Mouse (Mus musculus): ENCODE data around the gene Dpf3. TPM values are rescaled to one million over a fixed set of nuclear protein-coding genes. Genes with fewer than 3 reads are reported as not detected.

Dpf3 gene
- polyA plus RNA-seq, 1 experiment = 0.52 TPM

DNA sequence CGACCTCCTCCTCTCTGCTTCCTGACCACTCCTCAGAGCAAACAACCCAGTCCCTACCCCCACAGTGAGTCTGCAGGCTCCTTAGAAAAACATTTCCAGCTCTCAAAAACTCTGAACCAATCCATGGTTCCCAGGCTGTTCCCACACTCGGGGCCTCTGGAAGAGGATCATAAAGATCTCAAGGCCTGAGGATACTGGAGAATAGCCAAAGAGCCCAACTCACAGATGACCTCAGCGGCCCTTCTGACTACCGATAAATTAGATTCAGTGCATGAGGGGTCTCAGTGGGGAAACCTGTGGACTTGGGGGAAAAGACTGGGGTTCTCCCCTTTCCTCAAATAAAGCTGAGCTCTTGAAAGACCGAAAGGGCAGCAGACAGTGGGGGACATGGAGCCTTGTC, 277.2 kb downstream of the Dpf3 start:
- Histone ChIP-seq H3ac (ENCODE audit: control insufficient read depth, insufficient read length) (no peak overlapping the region), H3K4me2 (ENCODE audit: low read depth) (no peak overlapping the region), H3K36me3 (ENCODE audit: control insufficient read depth, insufficient read depth) (no peaks in the 10 kb centered on the region), H3K4me3 (no peak overlapping the region), H3K79me2 (ENCODE audit: control insufficient read depth, insufficient read depth) (no peaks in the 10 kb centered on the region), H3K27me3 (ENCODE audit: control insufficient read depth, insufficient read depth, insufficient read length) (no peaks in the 10 kb centered on the region)
- TF ChIP-seq E2F4 (IDR thresholded peaks at IDR 0.05; ENCODE audit: insufficient read depth) (no peak), CEBPB (IDR thresholded peaks at IDR 0.05; ENCODE audit: insufficient read depth, poor library complexity, severe bottlenecking) (no peak), MAX (IDR thresholded peaks at IDR 0.05; ENCODE audit: low read depth) (no peak), SRF (IDR thresholded peaks at IDR 0.05; ENCODE audit: control insufficient read depth, insufficient read length, low read depth) (no peak), TCF3 (IDR thresholded peaks at IDR 0.05; ENCODE audit: insufficient read length, low read depth) (no peak), TCF12 (IDR thresholded peaks at IDR 0.05; ENCODE audit: insufficient read depth, poor library complexity, severe bottlenecking) (no peak), POLR2A (IDR thresholded peaks at IDR 0.05; ENCODE audit: insufficient read length, low read depth) (no peak), MYOD1 (IDR thresholded peaks at IDR 0.05; ENCODE audit: control insufficient read depth in 1 of 3, insufficient read length in 2 of 3, low read depth in 2 of 3) (no peak), REST (IDR thresholded peaks at IDR 0.05; ENCODE audit: insufficient read depth, insufficient read length) (no peak), POLR2AphosphoS2 (IDR thresholded peaks at IDR 0.05; ENCODE audit: insufficient read length, low read depth) (no peak), MYOG (IDR thresholded peaks at IDR 0.05; ENCODE audit: control insufficient read depth in 1 of 3, insufficient read depth in 1 of 3, insufficient read length in 2 of 3, low read depth in 2 of 3) (no peak), USF1 (IDR thresholded peaks at IDR 0.05; ENCODE audit: low read depth) (no peak)

DNA sequence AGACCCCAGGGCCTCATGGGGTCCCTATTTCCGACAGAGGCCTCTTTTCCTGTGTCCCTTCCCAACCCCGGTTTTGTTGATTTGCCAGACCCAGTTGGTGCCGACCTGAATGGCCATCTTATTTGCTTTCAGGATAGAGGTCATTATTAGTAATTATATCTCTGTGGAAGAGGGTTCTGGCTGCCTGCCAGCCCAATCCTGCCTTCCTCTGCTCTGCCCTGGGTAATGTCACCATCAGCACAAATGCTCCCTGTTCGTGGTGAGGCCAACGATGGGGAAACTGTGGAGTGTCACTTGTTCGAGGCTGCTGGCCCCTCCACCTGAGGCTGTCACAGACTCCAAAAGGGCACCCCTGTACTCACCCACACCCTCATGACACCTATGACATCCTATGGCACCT, 278.1 kb downstream of the Dpf3 start:
- Histone ChIP-seq H3K27me3 (ENCODE audit: control insufficient read depth, insufficient read depth, insufficient read length) (no peaks in the 10 kb centered on the region), H3K4me2 (ENCODE audit: low read depth) (no peak overlapping the region), H3K79me2 (ENCODE audit: control insufficient read depth, insufficient read depth) (no peaks in the 10 kb centered on the region), H3ac (ENCODE audit: control insufficient read depth, insufficient read length) (no peak overlapping the region), H3K36me3 (ENCODE audit: control insufficient read depth, insufficient read depth) (no peaks in the 10 kb centered on the region), H3K4me3 (no peak overlapping the region)
- TF ChIP-seq REST (IDR thresholded peaks at IDR 0.05; ENCODE audit: insufficient read depth, insufficient read length) = no peak
- no peak for TF ChIP-seq USF1 (IDR thresholded peaks at IDR 0.05; ENCODE audit: low read depth)
- no peak for TF ChIP-seq MAX (IDR thresholded peaks at IDR 0.05; ENCODE audit: low read depth)
- no peak for TF ChIP-seq POLR2A (IDR thresholded peaks at IDR 0.05; ENCODE audit: insufficient read length, low read depth)
- no peak for TF ChIP-seq E2F4 (IDR thresholded peaks at IDR 0.05; ENCODE audit: insufficient read depth)
- TF ChIP-seq MYOD1 (IDR thresholded peaks at IDR 0.05; ENCODE audit: control insufficient read depth in 1 of 3, insufficient read length in 2 of 3, low read depth in 2 of 3) = no peak
- TF ChIP-seq POLR2AphosphoS2 (IDR thresholded peaks at IDR 0.05; ENCODE audit: insufficient read length, low read depth) = no peak
- no peak for TF ChIP-seq CEBPB (IDR thresholded peaks at IDR 0.05; ENCODE audit: insufficient read depth, poor library complexity, severe bottlenecking)
- TF ChIP-seq TCF3 (IDR thresholded peaks at IDR 0.05; ENCODE audit: insufficient read length, low read depth) = no peak
- TF ChIP-seq SRF (IDR thresholded peaks at IDR 0.05; ENCODE audit: control insufficient read depth, insufficient read length, low read depth) = no peak
- no peak for TF ChIP-seq MYOG (IDR thresholded peaks at IDR 0.05; ENCODE audit: control insufficient read depth in 1 of 3, insufficient read depth in 1 of 3, insufficient read length in 2 of 3, low read depth in 2 of 3)
- no peak for TF ChIP-seq TCF12 (IDR thresholded peaks at IDR 0.05; ENCODE audit: insufficient read depth, poor library complexity, severe bottlenecking)

DNA sequence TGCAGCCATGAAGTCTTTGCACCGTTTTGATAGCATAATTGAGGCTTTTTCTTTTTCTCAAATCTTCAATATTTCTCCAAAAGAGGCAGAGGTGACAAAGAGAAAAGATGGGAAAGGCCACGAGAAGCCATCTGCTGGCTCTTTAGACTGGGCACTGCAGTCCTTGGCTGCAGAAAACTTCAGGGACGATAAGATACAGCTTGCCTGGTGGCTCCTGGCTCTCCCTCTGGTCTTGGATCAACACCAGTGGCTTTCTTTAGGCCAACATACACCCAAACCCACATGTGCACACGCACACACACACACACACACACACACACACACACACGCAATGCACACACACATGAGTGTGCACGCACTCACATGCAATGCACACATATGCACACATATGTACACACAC, 278.7 kb downstream of the Dpf3 start:
- Histone ChIP-seq H3K4me2 (ENCODE audit: low read depth) (no peak overlapping the region), H3K27me3 (ENCODE audit: control insufficient read depth, insufficient read depth, insufficient read length) (no peaks in the 10 kb centered on the region), H3K36me3 (ENCODE audit: control insufficient read depth, insufficient read depth) (no peaks in the 10 kb centered on the region), H3K4me3 (no peak overlapping the region), H3ac (ENCODE audit: control insufficient read depth, insufficient read length) (no peak overlapping the region), H3K79me2 (ENCODE audit: control insufficient read depth, insufficient read depth) (no peaks in the 10 kb centered on the region)
- TF ChIP-seq MAX (IDR thresholded peaks at IDR 0.05; ENCODE audit: low read depth) = no peak
- TF ChIP-seq MYOG (IDR thresholded peaks at IDR 0.05; ENCODE audit: control insufficient read depth in 1 of 3, insufficient read depth in 1 of 3, insufficient read length in 2 of 3, low read depth in 2 of 3) = no peak
- TF ChIP-seq POLR2AphosphoS2 (IDR thresholded peaks at IDR 0.05; ENCODE audit: insufficient read length, low read depth) = no peak
- no peak for TF ChIP-seq MYOD1 (IDR thresholded peaks at IDR 0.05; ENCODE audit: control insufficient read depth in 1 of 3, insufficient read length in 2 of 3, low read depth in 2 of 3)
- no peak for TF ChIP-seq E2F4 (IDR thresholded peaks at IDR 0.05; ENCODE audit: insufficient read depth)
- no peak for TF ChIP-seq CEBPB (IDR thresholded peaks at IDR 0.05; ENCODE audit: insufficient read depth, poor library complexity, severe bottlenecking)
- TF ChIP-seq REST (IDR thresholded peaks at IDR 0.05; ENCODE audit: insufficient read depth, insufficient read length) = no peak

DNA sequence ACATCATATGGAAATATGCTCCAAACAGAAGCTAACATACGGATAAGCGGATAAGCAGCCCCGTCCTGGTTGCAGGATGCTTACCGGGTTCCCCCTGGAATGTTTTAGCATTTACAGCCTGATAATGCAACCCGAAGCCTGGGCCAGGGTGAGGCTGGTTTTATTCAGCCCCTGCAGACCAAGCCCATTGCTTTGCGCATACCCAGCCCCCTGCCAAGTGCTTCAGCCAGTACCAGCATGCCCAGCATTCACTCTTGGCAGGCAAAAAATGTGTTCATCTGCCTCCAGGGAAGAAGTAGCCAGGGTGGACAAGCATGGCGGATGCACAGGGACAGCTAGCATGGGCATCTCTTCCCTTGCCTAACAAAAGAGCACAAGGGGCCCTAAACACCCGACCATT, 279.5 kb downstream of the Dpf3 start:
- H3K4me3 ChIP-seq = no peak overlapping the region
- no peaks in the 10 kb centered on the region for H3K36me3 ChIP-seq (ENCODE audit: control insufficient read depth, insufficient read depth)
- H3K27me3 ChIP-seq (ENCODE audit: control insufficient read depth, insufficient read depth, insufficient read length) = no peaks in the 10 kb centered on the region
- no peaks in the 10 kb centered on the region for H3K79me2 ChIP-seq (ENCODE audit: control insufficient read depth, insufficient read depth)
- no peak for TF ChIP-seq MAX (IDR thresholded peaks at IDR 0.05; ENCODE audit: low read depth)
- TF ChIP-seq REST (IDR thresholded peaks at IDR 0.05; ENCODE audit: insufficient read depth, insufficient read length) = no peak
- no peak for TF ChIP-seq MYOD1 (IDR thresholded peaks at IDR 0.05; ENCODE audit: control insufficient read depth in 1 of 3, insufficient read length in 2 of 3, low read depth in 2 of 3)
- TF ChIP-seq POLR2AphosphoS2 (IDR thresholded peaks at IDR 0.05; ENCODE audit: insufficient read length, low read depth) = no peak
- no peak overlapping the region for H3ac ChIP-seq (ENCODE audit: control insufficient read depth, insufficient read length)
- no peak overlapping the region for H3K4me2 ChIP-seq (ENCODE audit: low read depth)

DNA sequence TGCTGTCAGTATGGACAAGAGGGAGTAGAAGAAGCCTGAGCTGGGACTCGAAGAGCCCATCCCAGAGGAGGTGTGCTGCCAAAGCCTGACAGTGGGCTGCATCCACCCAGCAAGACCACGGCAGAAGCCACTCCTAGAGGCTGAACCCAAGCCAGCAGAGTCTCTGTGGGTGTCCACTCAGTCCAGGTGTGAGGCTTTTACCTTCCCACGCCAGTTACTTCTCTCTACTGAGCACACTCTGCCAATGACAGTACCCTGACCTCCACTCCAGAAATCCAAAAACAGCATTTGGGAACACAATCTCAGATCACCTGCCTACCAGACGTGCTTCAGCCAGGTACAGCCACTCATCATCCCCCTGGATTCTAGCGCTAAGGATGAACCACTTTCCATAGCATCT, 280.0 kb downstream of the Dpf3 start:
- Histone ChIP-seq H3K4me2 (ENCODE audit: low read depth) (no peak overlapping the region), H3K4me3 (no peak overlapping the region), H3K36me3 (ENCODE audit: control insufficient read depth, insufficient read depth) (no peaks in the 10 kb centered on the region), H3ac (ENCODE audit: control insufficient read depth, insufficient read length) (no peak overlapping the region), H3K27me3 (ENCODE audit: control insufficient read depth, insufficient read depth, insufficient read length) (no peaks in the 10 kb centered on the region), H3K79me2 (ENCODE audit: control insufficient read depth, insufficient read depth) (no peaks in the 10 kb centered on the region)
- TF ChIP-seq POLR2A (IDR thresholded peaks at IDR 0.05; ENCODE audit: insufficient read length, low read depth) (no peak), E2F4 (IDR thresholded peaks at IDR 0.05; ENCODE audit: insufficient read depth) (no peak), USF1 (IDR thresholded peaks at IDR 0.05; ENCODE audit: low read depth) (no peak), CEBPB (IDR thresholded peaks at IDR 0.05; ENCODE audit: insufficient read depth, poor library complexity, severe bottlenecking) (no peak), MYOD1 (IDR thresholded peaks at IDR 0.05; ENCODE audit: control insufficient read depth in 1 of 3, insufficient read length in 2 of 3, low read depth in 2 of 3) (no peak), MAX (IDR thresholded peaks at IDR 0.05; ENCODE audit: low read depth) (no peak), TCF3 (IDR thresholded peaks at IDR 0.05; ENCODE audit: insufficient read length, low read depth) (no peak), SRF (IDR thresholded peaks at IDR 0.05; ENCODE audit: control insufficient read depth, insufficient read length, low read depth) (no peak), MYOG (IDR thresholded peaks at IDR 0.05; ENCODE audit: control insufficient read depth in 1 of 3, insufficient read depth in 1 of 3, insufficient read length in 2 of 3, low read depth in 2 of 3) (no peak), REST (IDR thresholded peaks at IDR 0.05; ENCODE audit: insufficient read depth, insufficient read length) (no peak), POLR2AphosphoS2 (IDR thresholded peaks at IDR 0.05; ENCODE audit: insufficient read length, low read depth) (no peak), TCF12 (IDR thresholded peaks at IDR 0.05; ENCODE audit: insufficient read depth, poor library complexity, severe bottlenecking) (no peak)
